Mouse (Mus musculus) ES-E14 (cell line): ENCODE results near the gene Nell2. TPM values are rescaled to one million over a fixed set of nuclear protein-coding genes. Genes with fewer than 3 reads are reported as not detected.

ENCODE experiments used
- DNase-seq: peaks from one replicate; pipeline ENCODE4 v3.0.0-alpha.2; 2013; ENCODE audit warnings: low read depth, low spot score
- H3K27ac ChIP-seq: 2 replicates; pipeline ENCODE4 v1.5.1; 2012; ENCODE audit warnings: low read depth, mild to moderate bottlenecking, low read length, moderate library complexity, mixed read lengths; ENCODE audit not compliant: poor library complexity, insufficient read depth, severe bottlenecking
- H3K36me3 ChIP-seq: 2 replicates; pipeline ENCODE4 v1.6.1; 2012; ENCODE audit warnings: mild to moderate bottlenecking, low read length, moderate library complexity, mixed read lengths; ENCODE audit not compliant: control insufficient read depth, poor library complexity, insufficient read depth, severe bottlenecking
- H3K4me1 ChIP-seq, 2 experiments: fragments of 150-350 bp in 1 of 2; sonication (generic) in 1 of 2; 2 replicates each; pipeline ENCODE4 v1.6.1; 2012; ENCODE audit warnings: low read length in 2 of 2, mild to moderate bottlenecking in 1 of 2, mixed read lengths in 1 of 2; ENCODE audit not compliant: control insufficient read depth in 2 of 2, insufficient read depth in 2 of 2, poor library complexity in 1 of 2
- H3K4me3 ChIP-seq, 2 experiments: fragments of 150-350 bp in 1 of 2; sonication (generic) in 1 of 2; 2 replicates each; pipeline ENCODE4 v1.5.1; 2012; ENCODE audit warnings: low read length in 2 of 2, low read depth in 1 of 2, mild to moderate bottlenecking in 1 of 2, mixed read lengths in 1 of 2; ENCODE audit not compliant: insufficient read depth in 1 of 2, poor library complexity in 1 of 2, severe bottlenecking in 1 of 2
- H3K9ac ChIP-seq: 2 replicates; pipeline ENCODE4 v1.6.1; 2012; ENCODE audit warnings: low read depth, mild to moderate bottlenecking, low read length, mixed read lengths; ENCODE audit not compliant: poor library complexity, insufficient read depth, severe bottlenecking
- H3K9me3 ChIP-seq: fragments of 150-350 bp; sonication (generic); 2 replicates; pipeline ENCODE4 v1.6.1; 2012; ENCODE audit warnings: low read depth, mild to moderate bottlenecking, low read length; ENCODE audit not compliant: control insufficient read depth, insufficient read depth
- CHD2 ChIP-seq: IDR thresholded peaks from 2 replicates; pipeline ENCODE4 v1.6.1; 2014; ENCODE audit warnings: mild to moderate bottlenecking, low read depth, low read length, inconsistent platforms
- HCFC1 ChIP-seq: IDR thresholded peaks from 2 replicates; pipeline ENCODE4 v1.6.1; 2012; ENCODE audit warnings: low read length, inconsistent platforms, borderline replicate concordance; ENCODE audit not compliant: insufficient read depth
- MAFK ChIP-seq: IDR thresholded peaks from 2 replicates; pipeline ENCODE4 v1.6.1; 2014; ENCODE audit warnings: mild to moderate bottlenecking, low read depth, low read length, inconsistent platforms; ENCODE audit not compliant: insufficient read depth
- ZC3H11A ChIP-seq: IDR thresholded peaks from 2 replicates; pipeline ENCODE4 v1.6.1; 2012; ENCODE audit warnings: low read depth, mild to moderate bottlenecking, inconsistent platforms, low read length, borderline replicate concordance
- ZNF384 ChIP-seq: IDR thresholded peaks from 2 replicates; pipeline ENCODE4 v1.6.1; 2012; ENCODE audit warnings: low read depth, low read length, inconsistent platforms
- in situ Hi-C, 2 experiments: fragments of 600-800 bp; cut with MboI; formaldehyde crosslinking; loops; one replicate each; pipeline ENCODE4 v1.15.1; 2025; ENCODE audit warnings: low sequenced_read_pairs in 2 of 2, inconsistent platforms in 1 of 2; ENCODE audit not compliant: unreplicated experiment in 2 of 2
- total RNA-seq: library from RNA; depleted of rRNA; stranded (reverse); fragments of 300-350 nt; gene quantifications from 2 replicates; pipeline ENCODE4 v1.2.3, GENCODE M21; 2012

Gene Nell2
- total RNA-seq, 1 experiment, result 3.4 TPM

GRCm38 (mm10) chr15:95561303-95561702 lies 32.9 kb upstream of the Nell2 start:
- in situ Hi-C loops, result no loop called here
- Histone ChIP-seq H3K9ac (no peak overlapping the region), H3K4me1 (no peaks in the 10 kb centered on the region), H3K27ac (no peak overlapping the region), H3K36me3 (no peaks in the 10 kb centered on the region), H3K4me3 (no peak overlapping the region), H3K9me3 (no peaks in the 10 kb centered on the region)
- no peak for TF ChIP-seq HCFC1
- no peak for TF ChIP-seq CHD2
- TF ChIP-seq MAFK, result peak; percentile 79
- TF ChIP-seq ZNF384, result no peak
- no peak for TF ChIP-seq ZC3H11A
- no peak for DNase-seq

- no peak overlapping the region for H3K9ac ChIP-seq
- no peak overlapping the region for H3K27ac ChIP-seq
- TF ChIP-seq MAFK (no peak), ZNF384 (no peak), HCFC1 (no peak), CHD2 (no peak), ZC3H11A (no peak)
- DNase-seq, result no peak
- H3K36me3 ChIP-seq, result no peaks in the 10 kb centered on the region
- H3K4me3 ChIP-seq, result no peak overlapping the region
- in situ Hi-C loops, result no loop called here
- H3K4me1 ChIP-seq, result no peaks in the 10 kb centered on the region
- H3K9me3 ChIP-seq, result no peaks in the 10 kb centered on the region
Observed at GRCm38 (mm10) chr15:95550011-95550410, 21.7 kb upstream of the Nell2 start.

DNA sequence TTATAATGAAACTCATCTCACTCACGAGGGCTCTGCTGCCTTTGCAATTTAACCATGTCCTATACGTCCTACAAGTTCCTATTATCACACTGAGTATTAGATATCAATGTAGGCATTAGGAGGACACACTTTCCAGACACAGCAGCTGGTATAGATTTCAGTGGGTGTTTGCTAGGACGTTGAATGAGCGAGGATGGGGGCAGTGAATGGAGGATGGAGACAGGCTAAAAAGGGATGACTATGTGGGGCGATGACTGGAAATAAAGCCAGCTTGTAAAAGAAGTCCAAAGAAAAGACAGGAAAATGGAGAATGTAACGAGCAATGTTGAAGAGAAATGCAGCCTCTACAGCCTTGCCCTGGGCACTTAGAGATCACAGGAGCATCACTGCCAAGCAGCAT lies 14.3 kb upstream of the Nell2 start:
- H3K27ac ChIP-seq, result no peak overlapping the region
- TF ChIP-seq HCFC1 (no peak), ZNF384 (no peak), ZC3H11A (no peak), MAFK (no peak), CHD2 (no peak)
- DNase-seq, result no peak
- no peak overlapping the region for H3K4me3 ChIP-seq
- no peak overlapping the region for H3K9ac ChIP-seq
- in situ Hi-C loops, result no loop called here
- no peaks in the 10 kb centered on the region for H3K36me3 ChIP-seq
- H3K9me3 ChIP-seq, result no peaks in the 10 kb centered on the region
- H3K4me1 ChIP-seq, result no peaks in the 10 kb centered on the region

GRCm38 (mm10) chr15:95536724-95537123 lies 8.4 kb upstream of the Nell2 start:
- in situ Hi-C loops, result no loop called here
- Histone ChIP-seq H3K9me3 (no peaks in the 10 kb centered on the region), H3K9ac (no peak overlapping the region), H3K36me3 (no peaks in the 10 kb centered on the region), H3K4me3 (no peak overlapping the region), H3K4me1 (no peaks in the 10 kb centered on the region), H3K27ac (no peak overlapping the region)
- no peak for DNase-seq
- TF ChIP-seq HCFC1 (no peak), MAFK (no peak), CHD2 (no peak), ZNF384 (no peak), ZC3H11A (no peak)

DNA sequence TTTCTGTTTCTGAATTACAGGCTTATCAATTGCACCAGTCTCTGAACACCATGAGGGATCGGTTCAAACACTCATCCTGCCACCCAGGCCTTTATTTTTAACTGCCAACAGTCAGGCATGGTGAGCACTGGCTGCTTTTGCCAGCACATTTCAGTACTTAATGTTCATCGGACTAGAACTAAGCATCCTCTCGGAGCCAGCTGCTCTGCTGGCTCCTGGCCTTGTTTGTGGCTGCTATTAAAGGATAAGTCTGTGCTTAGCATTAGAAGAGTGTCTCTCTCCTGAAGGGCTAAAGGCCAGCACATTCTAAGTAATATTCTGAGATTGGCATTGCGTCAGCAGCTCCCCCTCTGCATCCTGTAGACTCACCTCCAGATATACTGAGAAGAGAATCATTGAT lies 7.9 kb upstream of the Nell2 start:
- H3K4me3 ChIP-seq, result no peak overlapping the region
- no peak for DNase-seq
- H3K9me3 ChIP-seq, result no peaks in the 10 kb centered on the region
- H3K4me1 ChIP-seq, result no peaks in the 10 kb centered on the region
- no peak overlapping the region for H3K9ac ChIP-seq
- TF ChIP-seq MAFK, result no peak
- no peak for TF ChIP-seq ZC3H11A
- TF ChIP-seq CHD2, result no peak
- no peak for TF ChIP-seq ZNF384
- TF ChIP-seq HCFC1, result no peak
- no peak overlapping the region for H3K27ac ChIP-seq
- H3K36me3 ChIP-seq, result no peaks in the 10 kb centered on the region
- in situ Hi-C loops, result no loop called here
